Mouse (Mus musculus): ENCODE data around the gene Ttll5.

Ttll5 gene

DNA sequence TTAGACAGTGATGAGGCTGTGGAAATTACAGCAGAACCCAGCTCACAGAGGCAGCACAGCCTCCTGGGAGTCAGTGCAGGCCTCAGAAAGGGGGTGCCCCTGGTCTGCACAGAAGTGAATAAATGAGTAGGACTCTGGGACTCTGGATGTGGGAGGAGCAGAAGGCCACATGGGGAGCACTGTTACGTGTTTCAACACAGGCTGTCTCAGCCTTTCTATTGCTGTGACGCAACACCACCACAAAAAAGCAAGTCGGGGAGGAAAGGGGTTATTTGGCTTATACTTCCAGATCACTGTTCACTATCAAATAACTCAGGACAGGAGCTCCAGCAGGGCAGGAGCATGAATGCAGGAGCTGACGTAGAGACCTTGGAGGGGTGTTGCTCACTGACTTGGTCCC is 271.3 kb downstream of the Ttll5 start:
- DNase-seq (ENCODE audit: low read depth, low spot score) = no peak

DNA sequence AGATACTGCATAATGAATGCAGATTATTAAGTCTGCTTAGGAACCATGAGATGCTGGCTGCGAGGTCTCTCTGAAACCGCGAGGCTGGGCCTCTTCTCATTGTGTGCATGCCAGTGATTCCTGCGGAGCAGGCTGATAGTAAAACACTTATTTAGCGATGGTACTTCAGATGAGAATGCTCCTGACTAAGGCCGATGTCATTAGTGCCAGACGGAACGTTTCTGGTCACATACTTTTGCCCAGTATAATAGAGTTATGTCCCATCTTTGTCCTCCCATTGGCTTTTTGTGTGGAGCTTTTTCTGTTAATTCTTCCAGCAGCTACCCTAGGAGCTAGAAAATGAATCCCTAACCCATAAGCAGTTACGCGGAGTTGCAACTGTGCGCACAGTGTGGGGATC is 273.3 kb downstream of the Ttll5 start:
- no peak for DNase-seq (ENCODE audit: low read depth, low spot score)

DNA sequence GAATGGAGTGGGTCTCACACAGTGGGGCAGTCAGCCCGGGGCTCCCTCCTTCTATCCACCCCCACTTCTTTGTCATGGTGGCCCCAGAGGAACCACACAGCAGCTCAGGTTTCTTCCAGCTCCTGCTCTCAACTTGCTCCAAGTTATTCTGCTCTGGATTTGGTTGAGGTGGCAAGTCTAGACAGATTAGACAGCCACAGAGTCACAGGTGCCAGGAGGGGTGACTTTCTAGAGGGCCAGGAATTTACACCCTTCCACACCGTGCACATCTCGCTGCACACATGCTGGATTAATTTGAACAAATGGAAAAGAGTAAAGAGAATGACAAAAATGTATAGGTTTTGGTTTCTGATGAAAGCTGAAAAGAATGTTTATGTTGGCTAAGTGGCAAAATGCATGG is 276.3 kb downstream of the Ttll5 start:
- no peak for DNase-seq (ENCODE audit: low read depth, low spot score)

DNA sequence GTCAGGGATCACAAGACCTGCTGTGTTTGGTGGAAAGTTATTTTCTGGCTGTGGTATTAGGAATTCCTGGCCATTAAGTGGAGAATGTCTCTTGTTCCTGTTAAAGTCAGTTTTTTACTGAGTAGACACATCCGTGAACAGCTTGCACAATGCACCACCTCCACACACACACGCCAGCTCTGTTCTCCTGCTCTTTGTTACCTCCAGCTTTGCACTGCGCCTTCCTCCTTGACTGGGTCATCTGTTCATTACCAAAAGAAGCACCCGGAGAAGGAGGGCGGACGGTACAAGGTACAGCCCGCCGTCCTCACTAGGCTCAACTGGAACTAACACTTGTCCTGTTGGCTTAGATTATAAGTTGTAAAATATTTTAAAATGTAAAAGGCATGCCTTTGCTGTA is 278.2 kb downstream of the Ttll5 start:
- DNase-seq (ENCODE audit: low read depth, low spot score) = peak; percentile 17

DNA sequence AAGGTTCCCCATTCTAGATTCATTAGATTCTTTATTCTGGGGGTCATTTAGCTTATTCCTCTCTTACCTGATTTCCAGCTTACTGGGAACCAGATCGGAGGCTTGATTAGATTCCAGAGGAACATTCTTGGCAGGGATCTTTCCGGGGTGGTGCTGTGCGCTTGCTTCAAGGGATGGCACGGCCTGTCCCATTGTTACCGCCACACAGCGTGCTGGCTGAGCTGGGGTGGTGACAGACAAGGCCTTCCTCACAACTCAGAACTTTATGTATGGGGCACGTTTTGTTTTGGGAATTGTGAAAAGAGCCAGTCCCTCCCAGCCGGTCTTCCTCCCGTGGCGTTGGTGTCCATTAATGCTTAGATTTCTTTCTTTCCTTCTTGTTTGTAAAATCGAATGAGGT is 278.9 kb downstream of the Ttll5 start:
- peak; percentile 29 for DNase-seq (ENCODE audit: low read depth, low spot score)

DNA sequence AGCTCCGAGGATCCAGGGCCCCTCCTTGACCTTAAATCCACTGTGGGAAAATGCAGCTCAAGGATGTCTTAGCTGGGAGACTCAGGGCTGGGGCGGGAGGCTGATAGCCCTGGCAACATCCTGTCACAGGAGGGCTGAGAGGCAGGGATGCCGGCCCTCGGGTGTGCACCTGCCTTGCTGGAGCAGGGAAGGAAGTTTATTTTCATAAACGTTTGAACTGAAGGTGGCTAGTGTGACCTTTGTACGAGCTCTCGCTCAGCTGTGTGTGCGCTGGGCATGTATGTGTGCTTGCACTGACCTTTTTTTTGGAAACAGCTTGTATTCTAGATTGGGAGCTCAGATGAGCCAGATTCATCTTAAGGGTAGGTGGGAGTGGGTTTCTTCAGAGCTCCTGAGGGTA is 279.4 kb downstream of the Ttll5 start:
- peak; percentile 13 for DNase-seq (ENCODE audit: low read depth, low spot score)

DNA sequence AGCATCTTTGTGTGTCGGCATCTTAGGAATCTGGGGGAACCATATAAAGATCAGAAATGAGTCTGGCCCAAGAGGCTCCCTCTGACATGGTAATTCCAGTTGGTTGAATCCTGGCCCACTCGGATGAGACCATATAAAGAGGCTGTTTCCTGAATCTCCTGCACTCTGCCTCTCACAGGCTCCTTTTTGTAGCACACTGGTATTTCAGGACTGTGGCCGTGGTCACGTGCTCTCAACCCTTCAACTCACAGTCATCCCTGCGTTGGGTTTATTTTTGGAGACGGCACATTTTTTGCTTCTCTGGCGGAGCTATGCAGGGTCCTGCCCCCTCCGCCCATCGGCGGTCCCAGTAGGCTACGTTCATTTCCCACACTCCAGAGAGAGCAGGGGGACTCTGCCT is 279.8 kb downstream of the Ttll5 start:
- no peak for DNase-seq (ENCODE audit: low read depth, low spot score)

DNA sequence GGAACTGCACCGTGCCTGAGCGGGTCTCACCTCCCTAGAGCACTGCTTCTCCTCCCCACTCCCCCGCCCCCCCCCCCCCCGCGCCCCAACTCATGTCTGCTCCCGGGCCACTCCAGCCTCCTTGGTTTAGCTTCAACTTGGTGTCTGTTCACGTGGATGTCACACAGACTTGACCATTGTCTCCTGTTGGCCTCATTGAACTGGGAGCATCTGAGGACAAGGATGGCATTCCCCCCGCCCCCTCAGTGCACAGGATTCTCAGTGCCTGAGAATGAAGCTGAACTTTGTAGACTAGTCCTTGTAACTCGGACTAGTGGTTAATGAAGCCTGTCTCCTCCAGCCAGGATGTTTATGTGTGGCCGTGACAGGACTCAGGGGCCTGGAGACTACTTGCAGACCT is 281.1 kb downstream of the Ttll5 start:
- DNase-seq (ENCODE audit: low read depth, low spot score) = no peak

DNA sequence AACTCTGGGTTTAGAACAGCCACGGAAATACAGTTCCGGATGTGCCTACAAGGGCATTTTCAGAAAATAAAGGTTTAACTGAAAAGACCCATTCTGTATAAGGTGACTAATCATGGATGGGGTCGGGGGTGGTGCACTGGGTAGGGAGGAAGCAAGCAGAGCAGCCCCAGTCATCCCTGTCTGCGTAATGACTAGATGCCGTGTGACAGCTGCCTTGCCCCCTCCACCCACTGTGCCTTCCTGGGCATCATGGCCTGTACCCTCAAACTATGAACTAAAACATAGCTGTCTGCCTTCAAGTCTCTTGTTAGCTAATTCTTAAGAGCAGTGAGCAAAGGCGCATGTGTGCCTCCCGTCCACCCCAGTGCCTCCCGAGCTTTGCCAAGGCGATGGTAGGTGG is 281.6 kb downstream of the Ttll5 start:
- DNase-seq (ENCODE audit: low read depth, low spot score) = no peak

DNA sequence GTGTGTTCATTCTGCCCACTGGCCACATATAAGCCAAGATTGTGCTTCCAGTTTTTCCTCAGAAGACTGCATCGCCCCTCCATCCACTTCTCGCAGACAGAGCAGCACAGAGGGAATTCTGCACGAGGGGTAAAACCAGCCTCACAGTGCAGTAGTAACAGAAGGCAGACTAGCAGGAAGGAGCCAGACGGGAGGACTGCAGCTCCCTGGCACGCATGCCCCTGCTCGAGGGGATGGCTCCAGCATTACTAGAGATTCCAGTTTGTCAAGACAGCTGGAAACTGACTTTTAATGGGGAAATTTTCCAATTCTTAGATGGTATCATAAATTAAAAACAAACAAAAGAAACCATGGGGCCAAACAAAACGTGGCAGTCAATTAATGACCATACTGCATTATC is 283.2 kb downstream of the Ttll5 start:
- DNase-seq (ENCODE audit: low read depth, low spot score) = no peak

DNA sequence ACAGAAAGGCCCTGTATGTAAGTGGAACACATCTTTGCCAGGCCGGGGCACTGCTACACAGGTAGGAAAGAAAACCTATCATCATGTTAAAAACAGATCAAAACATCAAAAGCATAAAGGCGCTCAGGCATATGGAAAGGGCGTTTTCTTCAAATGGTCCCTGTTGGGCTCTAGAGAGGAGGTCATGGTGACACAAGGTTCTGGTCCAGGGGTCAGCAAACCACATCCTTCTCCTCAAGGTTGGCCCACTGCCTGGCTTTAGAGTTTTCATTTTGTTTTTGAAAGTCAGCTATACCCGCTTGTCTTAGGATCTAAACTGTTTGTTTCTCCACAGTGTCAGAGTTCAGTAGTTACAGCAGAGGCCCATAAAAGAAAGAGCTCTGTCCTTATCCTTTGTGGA is 285.1 kb downstream of the Ttll5 start:
- no peak for DNase-seq (ENCODE audit: low read depth, low spot score)

DNA sequence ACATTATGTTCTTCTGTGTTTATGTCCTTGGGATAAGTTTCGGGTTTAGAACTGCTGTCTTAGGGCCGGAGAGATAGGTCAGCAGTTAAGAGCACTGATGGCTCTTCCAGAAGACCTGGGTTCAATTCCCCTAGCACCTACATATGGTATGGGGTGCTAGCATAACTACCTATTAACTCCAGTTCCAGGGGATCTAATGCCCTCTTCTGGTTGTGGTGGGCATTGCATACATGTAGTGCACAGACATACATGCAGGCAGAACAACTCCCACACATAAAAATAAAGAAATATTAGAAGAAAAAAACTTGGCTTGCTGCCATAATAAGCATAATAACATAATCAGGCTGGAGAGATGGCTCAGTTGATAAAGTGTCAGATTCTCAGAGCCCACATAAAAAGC is 286.2 kb downstream of the Ttll5 start:
- peak; percentile 53 for DNase-seq (ENCODE audit: low read depth, low spot score)
